Mouse (Mus musculus) kidney, embryonic 16.5 days (tissue): ENCODE measurements at regions not wholly inside any gene's neighbourhood (a gene's known extent, or its start where the extent isn't known, plus 50 kb on each side); places are given as distances from the start of the nearest gene placed in this dataset.

ENCODE experiments used
- ATAC-seq: fragments of 200-750 bp; cut with Nextera tagmentation; 2 replicates; pipeline ENCODE4 v1.8.0; 2017; ENCODE audit warnings: moderate TSS enrichment; ENCODE audit not compliant: low FRiP score, low TSS enrichment
- H3K27ac ChIP-seq: fragments of 300-500 bp; sonication (generic); 2 replicates; pipeline ENCODE4 v1.5.1; 2014; ENCODE audit warnings: low read length
- H3K27me3 ChIP-seq: fragments of 300-500 bp; sonication (generic); 2 replicates; pipeline ENCODE4 v1.6.1; 2014; ENCODE audit warnings: low read length, control low read depth, mixed read lengths; ENCODE audit not compliant: insufficient read depth
- H3K36me3 ChIP-seq: fragments of 300-500 bp; sonication (generic); 2 replicates; pipeline ENCODE4 v1.6.1; 2014; ENCODE audit warnings: low read length, control low read depth, mixed read lengths; ENCODE audit not compliant: insufficient read depth
- H3K4me1 ChIP-seq: fragments of 300-500 bp; sonication (generic); 2 replicates; pipeline ENCODE4 v1.6.1; 2014; ENCODE audit warnings: low read length, control low read depth, mixed read lengths; ENCODE audit not compliant: insufficient read depth
- H3K4me2 ChIP-seq: fragments of 300-500 bp; sonication (generic); replicated peaks from 2 replicates; pipeline ENCODE4 v1.6.1; 2014; ENCODE audit warnings: low read depth, low read length
- H3K4me3 ChIP-seq: fragments of 300-500 bp; sonication (generic); 2 replicates; pipeline ENCODE4 v1.5.1; 2014; ENCODE audit warnings: mild to moderate bottlenecking, low read length
- H3K9ac ChIP-seq: fragments of 300-500 bp; sonication (generic); replicated peaks from 2 replicates; pipeline ENCODE4 v1.6.1; 2014; ENCODE audit warnings: low read length
- H3K9me3 ChIP-seq: fragments of 300-500 bp; sonication (generic); 2 replicates; pipeline ENCODE4 v1.6.1; 2016; ENCODE audit warnings: low read length, control low read depth
- WGBS: fragments of 180-500 bp; shearing (Covaris S2); extraction: QIAGEN DNeasy Blood & Tissue Kit; methylation state at CpG from one replicate; pipeline ENCODE4 v1.1.7; 2014; 5-methylcytosine and 5-hydroxymethylcytosine counted together

DNA sequence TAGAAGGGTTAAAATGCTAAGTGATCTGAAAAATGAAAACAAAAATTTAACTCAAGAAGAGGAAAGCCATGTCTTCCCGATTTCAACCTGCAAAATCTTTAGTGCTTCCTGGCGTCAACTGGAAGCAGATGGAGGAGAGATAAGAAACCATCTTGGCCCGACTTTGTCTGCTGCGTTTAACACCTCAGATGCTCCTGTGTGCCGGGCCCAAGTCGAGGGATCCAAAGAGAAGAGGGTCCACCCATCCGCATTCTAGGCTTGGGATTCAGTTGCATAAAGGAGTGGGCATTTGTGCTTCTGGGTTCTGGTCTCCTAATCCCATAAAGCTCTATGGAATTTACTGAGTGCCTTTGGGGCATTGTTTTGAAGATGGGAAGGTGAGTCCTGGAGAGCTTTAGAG lies 130.0 kb upstream of the Cdh6 start:
- H3K4me3 ChIP-seq, result no peak overlapping the region
- no peak overlapping the region for H3K9ac ChIP-seq
- 71% methylated on average over 7 of the region's 7 CpGs for WGBS
- no peak overlapping the region for H3K4me2 ChIP-seq
- H3K9me3 ChIP-seq, result no peaks in the 10 kb centered on the region
- H3K36me3 ChIP-seq, result no peaks in the 10 kb centered on the region
- no peak for ATAC-seq
- no peaks in the 10 kb centered on the region for H3K4me1 ChIP-seq
- H3K27ac ChIP-seq, result no peak overlapping the region
- H3K27me3 ChIP-seq, result no peaks in the 10 kb centered on the region

DNA sequence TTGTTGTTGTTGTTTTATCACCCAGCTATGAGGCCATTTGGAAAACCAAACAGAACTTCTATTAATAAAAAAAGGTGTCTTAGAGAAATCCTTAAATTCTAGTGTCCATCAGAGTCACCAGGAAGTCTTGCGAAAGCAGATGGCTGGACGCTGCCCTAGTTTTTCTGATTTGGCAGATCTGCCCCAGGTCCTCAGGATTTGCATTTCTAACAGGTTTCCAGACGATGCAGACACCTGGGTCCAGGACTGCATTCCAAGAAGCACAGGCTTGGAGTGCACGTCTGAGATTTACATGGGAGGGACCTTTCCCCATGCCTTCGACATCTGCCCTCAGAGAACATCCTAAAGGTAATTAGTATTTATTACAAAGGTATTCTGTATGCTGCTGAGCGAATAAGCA lies 129.2 kb upstream of the Cdh6 start:
- no peaks in the 10 kb centered on the region for H3K27me3 ChIP-seq

DNA sequence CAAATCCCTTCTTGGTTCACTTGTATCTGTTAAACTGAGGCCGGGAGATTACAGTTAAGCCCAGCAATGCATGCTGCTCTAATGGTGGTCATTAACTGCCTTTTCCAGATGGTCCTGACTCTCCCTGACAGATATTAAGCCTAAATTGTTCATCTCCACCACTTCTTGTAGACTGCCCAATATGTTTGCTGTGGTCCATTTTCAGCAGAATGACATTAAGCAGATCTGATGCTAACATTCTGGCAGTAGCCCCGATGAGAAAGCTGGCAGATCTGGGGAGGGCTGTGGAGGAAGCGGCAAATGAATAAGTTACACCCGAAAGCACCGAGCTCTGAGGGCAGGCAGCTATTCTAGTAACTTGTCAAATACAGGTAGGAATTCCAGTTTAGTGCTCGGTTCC lies 123.5 kb upstream of the Cdh6 start:
- Histone ChIP-seq H3K4me2 (no peak overlapping the region), H3K36me3 (no peaks in the 10 kb centered on the region), H3K4me3 (no peak overlapping the region), H3K4me1 (no peaks in the 10 kb centered on the region), H3K9me3 (no peaks in the 10 kb centered on the region), H3K9ac (no peak overlapping the region), H3K27me3 (no peaks in the 10 kb centered on the region), H3K27ac (no peak overlapping the region)
- WGBS, result 55% methylated on average over 6 of the region's 6 CpGs
- ATAC-seq, result no peak

More for the DNA sequence above, 129.2 kb upstream of the Cdh6 start:
- no peak overlapping the region for H3K9ac ChIP-seq
- H3K27ac ChIP-seq, result no peak overlapping the region
- no peak overlapping the region for H3K4me2 ChIP-seq
- H3K4me3 ChIP-seq, result no peak overlapping the region
- 81% methylated on average over 6 of the region's 6 CpGs for WGBS
- ATAC-seq, result no peak
- no peaks in the 10 kb centered on the region for H3K36me3 ChIP-seq
- no peaks in the 10 kb centered on the region for H3K9me3 ChIP-seq
- no peaks in the 10 kb centered on the region for H3K4me1 ChIP-seq

DNA sequence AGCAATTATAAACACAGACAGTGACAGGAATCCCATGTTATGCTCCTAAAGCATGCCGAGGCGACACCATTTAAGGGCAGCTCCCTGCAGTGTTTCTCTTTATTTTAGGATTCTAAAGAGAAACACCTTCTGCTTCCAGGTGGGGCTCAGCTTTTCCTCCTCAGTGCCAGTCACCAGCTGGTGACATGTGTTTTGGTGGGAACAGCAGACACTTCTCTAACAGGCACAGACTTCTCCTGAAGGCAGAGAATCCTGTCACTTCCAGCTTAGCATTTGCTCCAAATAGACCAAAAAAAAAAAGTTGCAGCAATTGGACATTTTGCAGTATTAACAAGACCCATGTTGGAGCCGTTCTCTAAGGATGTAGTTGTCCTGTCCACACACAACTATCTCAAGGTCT lies 115.6 kb upstream of the Cdh6 start:
- H3K9ac ChIP-seq, result no peak overlapping the region
- H3K4me2 ChIP-seq, result no peak overlapping the region
- no peak overlapping the region for H3K27ac ChIP-seq
- 80% methylated on average over 3 of the region's 3 CpGs for WGBS
- H3K4me1 ChIP-seq, result peaks cover 10% of the 10 kb centered on the region; the same call in 1 of the 2 replicates
- no peaks in the 10 kb centered on the region for H3K36me3 ChIP-seq
- no peaks in the 10 kb centered on the region for H3K27me3 ChIP-seq
- H3K4me3 ChIP-seq, result no peak overlapping the region
- ATAC-seq, result no peak
- no peaks in the 10 kb centered on the region for H3K9me3 ChIP-seq

DNA sequence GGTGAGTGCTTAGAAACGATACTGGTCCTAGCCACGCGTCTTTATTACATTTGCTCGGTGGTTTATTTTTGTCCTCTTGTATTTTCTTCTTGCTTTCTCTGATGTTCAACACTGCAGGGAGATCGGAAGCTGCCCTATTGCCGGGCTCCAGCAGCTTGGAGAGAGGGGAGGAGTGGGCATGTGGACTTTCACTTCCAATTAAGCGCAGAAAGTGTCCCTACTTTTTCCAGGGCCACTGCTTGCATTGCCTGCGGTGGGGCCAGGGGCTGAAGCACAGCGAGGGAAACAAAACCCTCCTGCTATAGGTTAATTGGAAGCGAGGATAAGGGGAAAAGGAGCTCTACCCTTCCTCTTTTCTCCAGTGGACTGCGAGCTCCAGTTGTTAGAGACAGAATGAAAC lies 114.4 kb upstream of the Cdh6 start:
- H3K9ac ChIP-seq, result no peak overlapping the region
- no peak overlapping the region for H3K4me2 ChIP-seq
- no peak overlapping the region for H3K27ac ChIP-seq
- peaks cover 10% of the 10 kb centered on the region; the same call in 1 of the 2 replicates for H3K4me1 ChIP-seq
- no peaks in the 10 kb centered on the region for H3K36me3 ChIP-seq
- WGBS, result 67% methylated on average over 11 of the region's 11 CpGs
- no peak overlapping the region for H3K4me3 ChIP-seq
- no peaks in the 10 kb centered on the region for H3K27me3 ChIP-seq
- no peak for ATAC-seq
- no peaks in the 10 kb centered on the region for H3K9me3 ChIP-seq

DNA sequence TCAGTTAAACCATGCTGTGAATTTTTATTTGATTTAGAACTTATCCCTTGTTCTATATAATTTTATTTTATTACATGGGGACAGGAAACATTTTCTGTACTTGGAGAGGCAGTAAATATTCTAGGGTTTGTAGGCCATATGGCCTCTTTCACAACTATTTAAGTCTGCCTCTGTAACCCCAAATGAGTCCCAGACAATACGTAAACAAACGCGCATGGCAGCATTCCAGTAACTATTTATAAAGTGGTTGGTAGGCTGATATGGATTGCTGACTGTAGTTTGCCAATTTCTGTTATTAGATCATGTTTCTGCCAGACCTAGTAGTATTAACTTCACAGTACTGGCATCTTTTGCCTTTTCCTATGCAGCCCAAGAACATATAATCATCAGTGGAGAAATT lies 111.9 kb upstream of the Cdh6 start:
- Histone ChIP-seq H3K9me3 (no peaks in the 10 kb centered on the region), H3K4me1 (peaks cover 10% of the 10 kb centered on the region; the same call in 1 of the 2 replicates), H3K9ac (no peak overlapping the region), H3K4me3 (no peak overlapping the region), H3K4me2 (no peak overlapping the region), H3K27ac (no peak overlapping the region), H3K36me3 (no peaks in the 10 kb centered on the region), H3K27me3 (no peaks in the 10 kb centered on the region)
- ATAC-seq, result peak; percentile 63; the same call in 1 of the 2 replicates
- 53% methylated on average over 3 of the region's 3 CpGs for WGBS

DNA sequence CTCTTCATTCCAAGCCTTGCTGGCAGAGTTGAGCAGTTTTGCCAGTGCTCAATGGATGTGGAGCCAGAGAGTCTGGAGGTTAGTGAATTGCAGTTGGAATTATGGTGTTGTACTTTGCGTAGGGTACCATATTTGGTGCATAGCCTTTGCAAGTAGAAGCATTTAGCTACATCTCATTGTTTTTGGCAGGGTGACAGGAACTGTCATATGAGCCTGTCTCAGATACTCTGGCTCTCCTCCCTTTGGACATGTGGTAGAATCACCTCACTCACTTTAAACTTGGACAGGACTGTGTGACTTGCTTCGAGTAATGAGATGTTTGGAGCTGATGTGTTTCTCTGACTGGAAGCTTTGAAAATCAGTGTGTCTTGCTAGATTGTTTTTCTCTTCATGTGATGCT lies 110.7 kb upstream of the Cdh6 start:
- Histone ChIP-seq H3K4me2 (no peak overlapping the region), H3K27ac (no peak overlapping the region), H3K9me3 (no peaks in the 10 kb centered on the region), H3K4me3 (no peak overlapping the region), H3K9ac (no peak overlapping the region), H3K4me1 (peaks cover 10% of the 10 kb centered on the region; the same call in 1 of the 2 replicates), H3K36me3 (no peaks in the 10 kb centered on the region), H3K27me3 (no peaks in the 10 kb centered on the region)
- 66% methylated on average over 2 of the region's 2 CpGs for WGBS
- no peak for ATAC-seq

DNA sequence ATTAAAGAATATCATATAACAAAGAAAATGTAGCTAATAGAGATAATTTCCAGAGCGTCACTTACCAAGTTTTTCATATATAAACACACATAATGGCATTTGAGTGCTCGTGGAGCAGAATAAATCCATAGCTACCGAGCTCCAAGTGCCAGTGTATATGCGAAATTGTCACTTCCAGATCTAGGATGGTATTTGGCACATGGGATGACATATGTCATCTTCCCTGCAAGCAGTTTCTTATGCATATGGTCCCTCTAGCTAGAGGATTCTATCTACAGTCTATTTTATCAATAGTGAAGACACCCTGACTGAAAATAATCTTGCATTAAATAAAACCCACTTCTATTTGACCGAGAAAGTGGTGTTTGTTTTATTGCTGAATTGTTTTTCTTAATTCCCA lies 109.6 kb upstream of the Cdh6 start:
- Histone ChIP-seq H3K27me3 (no peaks in the 10 kb centered on the region), H3K27ac (no peak overlapping the region), H3K9ac (no peak overlapping the region), H3K9me3 (no peaks in the 10 kb centered on the region), H3K36me3 (no peaks in the 10 kb centered on the region), H3K4me2 (no peak overlapping the region), H3K4me1 (peaks cover 5% of the 10 kb centered on the region; the same call in 1 of the 2 replicates), H3K4me3 (no peak overlapping the region)
- ATAC-seq, result no peak
- 87% methylated on average over 5 of the region's 5 CpGs for WGBS

DNA sequence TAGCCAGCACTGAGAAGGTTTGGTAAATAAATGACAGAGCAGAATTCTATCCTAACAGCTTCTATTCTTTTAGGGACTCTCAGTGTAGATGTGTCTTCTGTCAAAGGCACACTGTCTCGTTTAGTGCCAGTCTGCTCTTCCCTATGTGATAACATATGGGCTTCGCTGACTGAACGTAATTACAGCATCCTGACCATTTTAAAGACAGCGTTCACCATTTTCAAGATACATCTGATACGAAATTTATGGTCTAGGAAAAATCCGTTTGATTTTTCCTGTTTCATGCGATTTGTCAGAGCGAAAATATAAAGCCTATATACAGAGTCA lies 103.4 kb upstream of the Cdh6 start:
- Histone ChIP-seq H3K9ac (no peak overlapping the region), H3K4me3 (no peak overlapping the region), H3K36me3 (no peaks in the 10 kb centered on the region), H3K4me2 (no peak overlapping the region), H3K27me3 (no peaks in the 10 kb centered on the region), H3K27ac (no peak overlapping the region), H3K4me1 (peaks cover 11% of the 10 kb centered on the region; the same call in 1 of the 2 replicates), H3K9me3 (no peaks in the 10 kb centered on the region)
- ATAC-seq, result peak; percentile 16; the same call in 1 of the 2 replicates
- 82% methylated on average over 8 of the region's 8 CpGs for WGBS

DNA sequence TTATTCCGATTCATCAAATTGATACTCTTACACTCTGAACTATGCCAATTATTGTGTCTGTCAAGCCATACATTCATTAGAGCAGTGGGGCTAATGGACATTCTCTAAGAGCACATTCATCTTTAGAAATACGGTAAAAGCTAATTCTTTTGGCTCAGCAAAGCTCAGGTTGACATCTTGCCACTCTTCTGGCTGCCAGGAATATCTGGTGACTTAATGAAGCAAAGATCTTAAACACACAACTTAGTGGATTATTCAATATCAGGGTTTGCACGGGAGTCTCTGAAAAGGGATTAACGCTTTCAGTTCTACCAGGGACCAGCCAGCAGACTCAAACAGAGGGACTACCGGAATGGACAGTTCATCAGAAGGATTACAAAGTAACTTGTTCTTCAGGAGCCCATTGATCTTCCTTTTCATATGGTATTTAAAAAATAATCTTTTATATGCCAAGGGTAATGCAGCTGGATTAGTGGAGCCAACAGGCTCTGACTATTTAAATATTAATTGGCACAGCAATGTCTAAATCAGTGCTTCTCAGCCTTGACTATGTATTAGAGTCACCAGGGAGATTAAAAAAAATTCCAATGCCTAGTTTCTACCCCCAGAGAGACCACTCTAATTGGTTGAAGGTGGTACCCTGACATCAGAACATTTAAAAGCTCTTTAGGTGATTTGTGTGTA lies 102.9 kb upstream of the Cdh6 start:
- H3K27ac ChIP-seq, result peak overlapping the region; percentile 53; the same call in 1 of the 2 replicates
- H3K4me1 ChIP-seq, result peaks cover 11% of the 10 kb centered on the region; the same call in 1 of the 2 replicates
- H3K9me3 ChIP-seq, result no peaks in the 10 kb centered on the region
- H3K4me2 ChIP-seq, result no peak overlapping the region
- WGBS, result 75% methylated on average over 5 of the region's 5 CpGs
- H3K27me3 ChIP-seq, result no peaks in the 10 kb centered on the region
- H3K4me3 ChIP-seq, result no peak overlapping the region
- no peaks in the 10 kb centered on the region for H3K36me3 ChIP-seq
- no peak overlapping the region for H3K9ac ChIP-seq
- 0 out of 2 replicates have a peak, but pooled peaks have one; percentile 11 for ATAC-seq
